In genomic region chr10:99203577-99204487, GRCm38 (mm10) we compare ENCODE assay signal across 8 mouse cellular contexts. TPM values are rescaled to one million over a fixed set of nuclear protein-coding genes. Genes with fewer than 3 reads are reported as not detected.
DNase-seq lines count a peak whose midpoint lies in the region; ATAC-seq and TF ChIP-seq lines count a peak whose summit lies in the region.

No protein-coding gene starts in this region.

- peak overlapping the region; percentile 46 for H3K9ac ChIP-seq in forebrain, embryonic 14.5 days (ENCODE audit: low read length)
- H3K9ac ChIP-seq in hindbrain, postnatal 0 days (replicated peaks; ENCODE audit: low read length): peak overlapping the region; percentile 38
- H3K9ac ChIP-seq in liver, embryonic 16.5 days (ENCODE audit: low read depth, low read length): no peak overlapping the region; the same call in none of the 2 replicates
- H3K9ac ChIP-seq in neural tube, embryonic 15.5 days (replicated peaks): peak overlapping the region; percentile 37

- no peak for DNase-seq in thymus, adult 2 months
- DNase-seq in thymus, postnatal 10 days (ENCODE audit: low spot score in 2 of 2): no peak
- peak; percentile 39 for DNase-seq in forebrain, embryonic 14.5 days (ENCODE audit: low spot score)
- peak; percentile 27 for DNase-seq in hindbrain, postnatal 0 days (ENCODE audit: low spot score)
- DNase-seq in frontal cortex, postnatal 36 days (ENCODE audit: low spot score in 2 of 2): no peak
- DNase-seq in layer of hippocampus, postnatal 14 days (ENCODE audit: low spot score in 2 of 2): no peak

- no peak for TF ChIP-seq POLR2A in thymus, adult 2 months (IDR thresholded peaks at IDR 0.05; ENCODE audit: control insufficient read depth, extremely low read depth, insufficient read depth, low read length, poor library complexity)

- peak overlapping the region; percentile 31 for H3K4me3 ChIP-seq in thymus, adult 2 months (ENCODE audit: control insufficient read depth, insufficient read depth, low read length)
- H3K4me3 ChIP-seq in forebrain, embryonic 14.5 days (ENCODE audit: low read depth, low read length): peak overlapping the region; percentile 23
- peak overlapping the region; percentile 29 for H3K4me3 ChIP-seq in hindbrain, postnatal 0 days (ENCODE audit: low read length)
- peak overlapping the region; percentile 28 for H3K4me3 ChIP-seq in liver, embryonic 16.5 days (ENCODE audit: low read depth, low read length)
- H3K4me3 ChIP-seq in neural tube, embryonic 15.5 days (replicated peaks): peak overlapping the region; percentile 20

- no peak for TF ChIP-seq CTCF in thymus, adult 2 months (IDR thresholded peaks at IDR 0.05; ENCODE audit: borderline replicate concordance, control insufficient read depth, extremely low read depth, insufficient read depth, low read length, poor library complexity)
- TF ChIP-seq CTCF in hindbrain, postnatal 0 days (IDR thresholded peaks at IDR 0.05; ENCODE audit: low read depth): no peak

- H3K36me3 ChIP-seq in thymus, adult 2 months (ENCODE audit: control insufficient read depth, insufficient read depth, low read length): no peaks in the 10 kb centered on the region
- no peaks in the 10 kb centered on the region for H3K36me3 ChIP-seq in forebrain, embryonic 14.5 days (ENCODE audit: control insufficient read depth, insufficient read depth, low read length)
- H3K36me3 ChIP-seq in hindbrain, postnatal 0 days (ENCODE audit: insufficient read depth, low read length): no peaks in the 10 kb centered on the region
- H3K36me3 ChIP-seq in liver, embryonic 16.5 days (ENCODE audit: control insufficient read depth, insufficient read depth): no peaks in the 10 kb centered on the region
- no peaks in the 10 kb centered on the region for H3K36me3 ChIP-seq in neural tube, embryonic 15.5 days

- H3K9me3 ChIP-seq in forebrain, embryonic 14.5 days (replicated peaks; ENCODE audit: control insufficient read depth, low read length): no peaks in the 10 kb centered on the region
- H3K9me3 ChIP-seq in hindbrain, postnatal 0 days (ENCODE audit: low read length): no peaks in the 10 kb centered on the region
- no peaks in the 10 kb centered on the region for H3K9me3 ChIP-seq in liver, embryonic 16.5 days (replicated peaks; ENCODE audit: control insufficient read depth, low read length)
- no peaks in the 10 kb centered on the region for H3K9me3 ChIP-seq in neural tube, embryonic 15.5 days (replicated peaks)

- H3K4me1 ChIP-seq in thymus, adult 2 months (replicated peaks; ENCODE audit: control insufficient read depth, insufficient read depth, low read length): peaks cover 39% of the 10 kb centered on the region
- peaks cover 16% of the 10 kb centered on the region for H3K4me1 ChIP-seq in forebrain, embryonic 14.5 days (ENCODE audit: control insufficient read depth, insufficient read depth, low read length)
- H3K4me1 ChIP-seq in hindbrain, postnatal 0 days (ENCODE audit: insufficient read depth, low read length): 0 out of 2 replicates have a peak, but pooled peaks cover 2% of the 10 kb centered on the region
- peaks cover 11% of the 10 kb centered on the region; the same call in 1 of the 2 replicates for H3K4me1 ChIP-seq in liver, embryonic 16.5 days (ENCODE audit: control insufficient read depth, low read depth, low read length)
- peaks cover 15% of the 10 kb centered on the region for H3K4me1 ChIP-seq in neural tube, embryonic 15.5 days

- 34% methylated on average over 29 of the region's 29 CpGs for WGBS in thymus, adult 2 months
- 4% methylated on average over 29 of the region's 29 CpGs for WGBS in forebrain, embryonic 14.5 days
- WGBS in hindbrain, postnatal 0 days: 7% methylated on average over 29 of the region's 29 CpGs
- WGBS in liver, embryonic 16.5 days (ENCODE audit: insufficient replicate concordance): 7% methylated on average over 29 of the region's 29 CpGs
- WGBS in neural tube, embryonic 15.5 days: 4% methylated on average over 29 of the region's 29 CpGs

- ATAC-seq in forebrain, embryonic 14.5 days: peak; percentile 52
- ATAC-seq in hindbrain, postnatal 0 days: peak; percentile 61
- ATAC-seq in liver, embryonic 16.5 days (ENCODE audit: low read depth): no peak
- no peak for ATAC-seq in neural tube, embryonic 15.5 days (ENCODE audit: low FRiP score)

- peak overlapping the region; percentile 35; the same call in 1 of the 2 replicates for H3K27ac ChIP-seq in thymus, adult 2 months (ENCODE audit: control insufficient read depth, insufficient read depth, low read length)
- H3K27ac ChIP-seq in forebrain, embryonic 14.5 days (ENCODE audit: low read depth, low read length): peak overlapping the region; percentile 27; the same call in 1 of the 2 replicates
- H3K27ac ChIP-seq in hindbrain, postnatal 0 days: peak overlapping the region; percentile 62; the same call in 1 of the 2 replicates
- peak overlapping the region; percentile 49 for H3K27ac ChIP-seq in liver, embryonic 16.5 days (ENCODE audit: low read length)
- H3K27ac ChIP-seq in neural tube, embryonic 15.5 days (replicated peaks): peak overlapping the region; percentile 37

- H3K4me2 ChIP-seq in forebrain, embryonic 14.5 days (ENCODE audit: low read length): peak overlapping the region; percentile 51
- peak overlapping the region; percentile 57 for H3K4me2 ChIP-seq in hindbrain, postnatal 0 days (ENCODE audit: low read depth, low read length)
- H3K4me2 ChIP-seq in liver, embryonic 16.5 days (ENCODE audit: low read depth, low read length): peak overlapping the region; percentile 51
- peak overlapping the region; percentile 50 for H3K4me2 ChIP-seq in neural tube, embryonic 15.5 days

- no peaks in the 10 kb centered on the region for H3K27me3 ChIP-seq in thymus, adult 2 months (ENCODE audit: control insufficient read depth, insufficient read depth, low read length)
- H3K27me3 ChIP-seq in forebrain, embryonic 14.5 days (replicated peaks; ENCODE audit: control insufficient read depth, insufficient read depth, low read length): no peaks in the 10 kb centered on the region
- no peaks in the 10 kb centered on the region for H3K27me3 ChIP-seq in hindbrain, postnatal 0 days (ENCODE audit: insufficient read depth, low read length)
- H3K27me3 ChIP-seq in liver, embryonic 16.5 days (ENCODE audit: control insufficient read depth, insufficient read depth, low read depth, low read length): no peaks in the 10 kb centered on the region
- no peaks in the 10 kb centered on the region for H3K27me3 ChIP-seq in neural tube, embryonic 15.5 days (replicated peaks)

RNA-seq across cellular contexts. Expression of gene Dusp6, which starts 59.2 kb away (rescaled TPM):
- 43.9 and 46.1 TPM in 2 replicates for polyA plus RNA-seq in thymus, adult 2 months (2012; rRNA removed)
- 34.1 and 40.1 TPM in 2 replicates for polyA plus RNA-seq in forebrain, embryonic 14.5 days (2014; fragmentation: Nextera tagmentation; extraction: Ambion mirVana)
- total RNA-seq in hindbrain, postnatal 0 days (2014; rRNA removed): 65.3 and 74.0 TPM in 2 replicates
- polyA plus RNA-seq in hindbrain, postnatal 0 days (2015; fragmentation: Nextera tagmentation; extraction: Ambion mirVana): 32.5 and 35.2 TPM in 2 replicates
- 25.1 and 29.0 TPM in 2 replicates for polyA plus RNA-seq in liver, embryonic 16.5 days (2015; fragmentation: Nextera tagmentation; extraction: Ambion mirVana)
- 28.2 and 31.5 TPM in 2 replicates for polyA plus RNA-seq in neural tube, embryonic 15.5 days (2015; fragmentation: Nextera tagmentation; extraction: Ambion mirVana)
- total RNA-seq in layer of hippocampus, postnatal 14 days (2021): 10 to 100 TPM; 75.7 to 83.9 TPM

Comparison
In these comparisons a context has a peak if more than half of its experiments do, and no peak if none do; other contexts are left out.
1. DNase-seq: peak in forebrain, embryonic 14.5 days (single experiment) and hindbrain, postnatal 0 days (single experiment); none in thymus, adult 2 months (single experiment), thymus, postnatal 10 days (0 of 2), frontal cortex, postnatal 36 days (0 of 2) and layer of hippocampus, postnatal 14 days (0 of 2).
2. ATAC-seq: peak in forebrain, embryonic 14.5 days (single experiment) and hindbrain, postnatal 0 days (single experiment); none in liver, embryonic 16.5 days (single experiment) and neural tube, embryonic 15.5 days (single experiment).
3. Peak in every context shown above with its lines, with median percentiles within 50 percentile points of each other: H3K27ac ChIP-seq, H3K4me3 ChIP-seq and H3K4me2 ChIP-seq.